Mouse (Mus musculus) WW6 (cell line): ENCODE results near the gene Sdr42e1.

Experiments used
- DNase-seq: peaks from one replicate; pipeline ENCODE4 v3.0.0-alpha.2; 2013; ENCODE audit warnings: low read depth, low spot score

The Sdr42e1 gene

DNA sequence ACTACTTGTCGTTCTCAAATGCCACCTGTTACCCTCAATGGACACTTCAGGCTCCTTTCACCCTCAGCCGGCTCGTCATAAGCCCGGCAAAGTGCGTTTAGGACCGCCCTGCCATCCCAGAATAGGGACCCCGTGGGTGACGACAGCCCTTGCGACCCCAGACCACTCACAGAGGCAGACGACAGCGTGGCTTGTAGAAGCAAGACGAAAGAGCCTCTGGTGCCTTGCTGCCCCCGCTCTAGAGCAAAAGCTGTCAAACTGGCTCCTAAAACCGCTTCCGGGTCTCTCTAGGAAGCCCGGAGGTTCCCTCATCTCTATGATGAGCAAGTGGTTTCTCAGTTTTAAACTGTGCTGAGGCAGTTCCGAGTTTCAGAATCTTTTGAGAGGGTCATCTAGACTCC lies at the start of gene Sdr42e1:
Sdr42e1 (minus strand) TSS at position 260 of the 401 bp plus-strand sequence.
- DNase-seq: no peak

DNA sequence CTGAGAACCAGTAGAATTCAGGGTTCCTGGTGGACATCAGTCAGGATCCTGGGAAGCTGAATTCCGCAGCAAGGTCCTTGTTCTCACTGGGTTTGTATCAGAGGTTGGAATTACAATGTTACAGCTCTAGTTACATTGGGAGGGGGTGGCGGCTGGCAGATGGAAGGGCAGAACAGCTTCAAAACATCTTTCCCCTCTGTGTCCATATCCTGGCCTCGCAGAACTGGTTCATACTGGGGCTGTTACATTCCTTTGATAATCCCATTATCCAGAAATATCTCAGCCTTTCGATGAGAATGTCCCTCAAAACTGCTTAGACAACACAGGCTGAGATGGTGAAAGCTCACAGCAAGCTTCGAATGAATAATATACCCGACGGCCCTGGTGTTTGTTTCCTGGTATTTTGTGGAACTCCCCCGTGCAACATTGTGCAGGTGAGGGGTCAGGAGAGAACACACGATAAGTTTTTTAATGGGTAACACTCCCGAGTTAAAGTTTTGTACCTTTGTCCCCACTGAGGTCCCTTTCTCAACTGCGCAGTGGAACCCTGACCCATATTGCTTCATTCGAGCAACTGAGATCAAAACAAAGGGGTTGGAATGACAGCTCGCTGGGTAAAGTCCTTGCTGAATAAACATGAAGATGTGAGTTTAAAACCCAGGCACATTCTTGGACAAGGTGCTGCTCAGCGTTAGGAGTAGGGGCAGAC lies 44.8 kb upstream of the Sdr42e1 start:
- DNase-seq: no peak

- DNase-seq: no peak
These were observed 42.4 kb upstream of the Sdr42e1 start for GRCm38 (mm10) chr8:117715896-117716295.

GRCm38 (mm10) chr8:117714604-117715003 lies 41.1 kb upstream of the Sdr42e1 start:
- no peak for DNase-seq

- no peak for DNase-seq
These were observed 38.7 kb upstream of the Sdr42e1 start for GRCm38 (mm10) chr8:117712226-117712625.

GRCm38 (mm10) chr8:117706141-117706540 lies 32.7 kb upstream of the Sdr42e1 start:
- no peak for DNase-seq

- no peak for DNase-seq
These were observed 29.2 kb upstream of the Sdr42e1 start for GRCm38 (mm10) chr8:117702701-117703100.

GRCm38 (mm10) chr8:117701859-117702258 lies 28.4 kb upstream of the Sdr42e1 start, which contains the start of gene Hsd17b2:
Gene Hsd17b2, plus strand, starts transcription at chr8:117701904.
- DNase-seq: no peak

DNA sequence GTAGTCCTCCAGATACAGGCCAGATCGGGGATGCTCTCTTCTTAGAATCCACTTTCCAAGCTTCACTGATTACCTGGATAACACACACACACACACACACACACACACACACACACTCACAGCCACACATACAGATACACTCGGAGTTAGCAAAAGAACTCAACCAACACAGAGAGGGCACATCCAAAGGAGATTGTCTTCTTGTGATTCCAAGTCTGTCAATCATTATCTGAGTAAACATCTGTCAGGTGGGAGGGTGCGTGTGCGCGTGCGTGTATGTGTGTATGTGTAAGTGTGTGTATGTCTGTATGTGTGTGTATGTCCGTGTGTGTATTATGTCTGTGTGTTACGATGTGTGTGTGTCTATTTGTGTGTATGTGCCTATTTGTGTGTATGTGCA lies 27.8 kb upstream of the Sdr42e1 start:
- DNase-seq: no peak

- DNase-seq: no peak
These were observed 27.2 kb upstream of the Sdr42e1 start for GRCm38 (mm10) chr8:117700699-117701098.

GRCm38 (mm10) chr8:117697248-117697647 lies 23.8 kb upstream of the Sdr42e1 start:
- no peak for DNase-seq

GRCm38 (mm10) chr8:117695636-117696035 lies 22.1 kb upstream of the Sdr42e1 start:
- no peak for DNase-seq

- DNase-seq: no peak
These were observed 18.6 kb upstream of the Sdr42e1 start for GRCm38 (mm10) chr8:117692131-117692530.

DNA sequence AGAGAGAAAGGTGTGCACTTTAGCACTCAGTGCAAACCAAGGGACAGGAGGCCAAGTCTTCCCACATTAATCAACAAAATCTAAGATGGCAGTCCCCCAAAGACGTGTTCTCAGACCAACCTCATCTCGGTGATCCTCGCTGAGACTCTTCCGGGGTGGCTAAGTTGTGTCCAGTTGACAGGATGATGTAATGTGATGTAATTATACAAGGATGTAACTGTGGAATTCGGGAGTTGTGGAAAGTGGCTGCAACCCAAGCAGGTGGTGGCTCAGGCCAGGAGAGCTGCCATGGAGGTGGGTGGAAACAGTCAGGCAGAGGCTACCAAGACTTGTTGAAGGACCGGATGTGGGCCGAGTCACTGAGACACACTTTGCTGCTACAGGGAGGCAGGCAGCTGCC lies 14.4 kb upstream of the Sdr42e1 start:
- DNase-seq: no peak

DNA sequence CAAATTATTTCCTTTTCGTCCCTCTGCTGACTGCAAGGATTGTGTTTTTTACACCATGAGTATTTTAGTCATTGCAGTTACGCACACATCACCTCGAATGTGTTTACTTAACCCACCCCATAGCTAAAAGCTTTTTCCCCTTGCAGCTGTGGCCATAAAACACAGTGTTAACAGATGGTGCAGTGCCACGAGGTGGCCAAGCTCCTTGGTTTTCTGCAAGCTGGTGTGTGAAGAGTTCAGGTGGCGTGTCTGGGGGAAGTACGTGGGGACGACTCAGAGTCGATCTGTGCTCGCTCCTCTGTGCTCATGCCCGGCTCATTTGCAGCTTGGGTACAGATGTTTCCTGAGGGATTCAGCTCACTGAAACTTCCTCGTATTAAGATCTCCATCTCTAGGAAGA lies 11.0 kb upstream of the Sdr42e1 start:
- DNase-seq: no peak

DNA sequence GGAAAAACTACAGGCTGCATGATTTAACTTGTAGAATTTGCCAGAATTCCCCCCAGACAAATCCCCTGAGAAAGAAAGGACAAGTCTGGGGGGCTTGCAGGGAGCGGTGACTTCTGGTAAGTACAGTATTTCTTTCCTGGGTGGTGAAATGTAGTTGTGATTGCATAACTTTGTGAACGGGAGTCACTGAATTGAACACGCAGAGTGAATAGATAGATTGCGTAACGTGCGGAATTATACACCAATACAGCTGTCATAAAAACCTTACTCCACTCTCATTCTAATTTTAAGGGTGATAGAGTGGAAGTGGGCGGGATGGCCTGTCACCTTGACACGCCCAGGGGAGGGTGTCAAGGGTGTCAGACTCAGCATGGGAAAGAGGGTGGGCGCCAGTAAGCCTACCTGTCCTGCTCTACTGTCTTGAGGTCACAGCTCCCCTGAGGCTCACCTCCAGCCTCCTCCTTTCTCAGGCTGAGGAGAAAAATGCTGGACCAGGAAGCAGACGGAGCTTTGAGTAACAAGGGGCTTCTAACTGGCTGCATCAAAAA lies 10.5 kb upstream of the Sdr42e1 start:
- DNase-seq: no peak

DNA sequence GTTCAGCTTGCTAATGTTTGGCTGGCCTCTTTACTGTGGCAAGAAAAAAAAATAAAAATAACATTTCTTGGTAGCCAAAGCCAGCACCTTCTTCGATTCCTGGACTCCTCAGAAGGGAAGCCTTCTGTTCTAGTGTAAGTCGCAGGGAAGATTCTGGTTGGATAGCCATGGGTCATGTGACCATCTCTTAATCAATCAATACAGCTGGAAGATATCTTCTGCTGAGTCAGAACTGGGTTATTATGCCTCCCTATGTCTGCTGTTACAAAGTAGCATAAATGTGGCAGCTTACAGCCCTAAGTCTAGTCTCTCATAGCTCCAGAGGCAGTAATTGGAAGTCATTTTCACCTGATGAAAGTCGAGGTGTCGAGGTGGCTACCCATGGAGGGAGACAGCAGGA lies 5.2 kb upstream of the Sdr42e1 start:
- DNase-seq: no peak

DNA sequence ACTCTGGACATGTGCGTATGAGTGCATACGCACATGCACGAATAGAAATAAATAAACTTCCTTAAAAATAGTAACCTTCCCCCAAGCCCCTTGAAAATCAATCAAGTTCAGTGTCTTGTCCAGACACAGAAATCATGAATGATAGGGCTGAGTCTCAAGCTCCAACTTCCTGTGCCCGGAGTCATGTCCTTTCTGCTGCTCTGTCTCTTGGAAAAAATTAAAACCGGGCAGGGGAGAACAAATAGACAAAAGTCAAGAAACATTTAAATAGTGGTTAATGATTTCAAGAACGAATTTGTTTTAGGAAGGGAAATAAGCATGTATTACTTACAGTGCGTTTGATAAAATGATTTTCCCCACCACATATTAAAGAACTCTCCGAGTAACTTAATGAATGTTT lies 3.5 kb upstream of the Sdr42e1 start:
- DNase-seq: no peak

- DNase-seq: no peak
These were observed 3.0 kb upstream of the Sdr42e1 start for GRCm38 (mm10) chr8:117676460-117676859.

GRCm38 (mm10) chr8:117675171-117675570 lies 1.7 kb upstream of the Sdr42e1 start:
- no peak for DNase-seq

DNA sequence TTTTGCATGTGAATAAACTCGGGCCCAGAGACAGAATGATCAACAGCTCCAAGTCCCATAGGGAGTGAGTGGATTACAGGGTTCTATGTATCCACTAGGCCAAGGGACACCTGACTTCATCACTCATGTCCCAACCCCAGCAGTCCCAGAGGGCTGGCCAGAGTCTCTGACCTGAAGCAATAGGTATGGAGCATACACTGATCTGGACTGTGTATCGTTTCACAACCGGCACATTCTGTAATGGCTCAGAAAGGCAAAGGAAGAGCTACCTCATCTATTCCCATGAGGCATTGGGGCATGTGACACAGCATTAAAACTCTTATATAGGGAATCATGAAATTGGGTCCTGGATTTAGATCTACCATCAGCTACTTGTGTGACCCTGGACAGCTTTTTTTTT lies 931 bp downstream of the Sdr42e1 start:
- DNase-seq: no peak

GRCm38 (mm10) chr8:117670461-117670860 lies 3.0 kb downstream of the Sdr42e1 start:
- no peak for DNase-seq

GRCm38 (mm10) chr8:117667349-117668124 lies 6.0 kb downstream of the Sdr42e1 start:
- no peak for DNase-seq
